Mouse (Mus musculus) thymus, postnatal 10 days (tissue): Measurements from ENCODE around the gene Lin7c.
A peak's percentile ranks its signal among the peaks of the same experiment; 100 is the strongest.
"Not testable (repeated sequence)": the region's sequence is repeated elsewhere in the genome, so short reads cannot be mapped to it uniquely, and the experiment has no call there.

Source experiments
- DNase-seq, 2 experiments: peaks; one replicate each; pipeline ENCODE4 v3.0.0; 2021; ENCODE audit warnings: low spot score in 2 of 2

Lin7c gene

DNA sequence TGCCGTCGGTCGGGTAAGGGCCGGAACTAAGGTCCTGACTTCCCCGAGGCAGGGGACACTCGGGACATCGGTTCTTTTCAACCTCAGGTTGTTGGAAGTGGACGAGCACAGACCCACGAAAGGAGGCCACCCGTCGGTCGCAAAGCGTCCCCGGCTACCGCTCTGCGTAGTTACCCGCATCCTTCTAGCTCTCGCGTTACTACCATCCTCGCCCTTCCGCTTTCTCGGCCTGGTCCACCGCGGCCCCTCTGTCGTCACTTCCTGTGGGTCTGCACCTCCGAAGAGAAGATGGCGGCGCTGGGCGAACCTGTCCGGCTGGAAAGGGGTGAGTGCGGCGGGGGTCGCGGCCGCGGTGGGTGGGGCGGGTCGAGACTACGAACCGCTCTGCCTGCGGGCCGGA, at the start of gene Lin7c:
Gene Lin7c, plus strand, starts transcription at position 257 of the 400 bp plus-strand sequence.
- DNase-seq, result peak; percentile 80 to 82

DNA sequence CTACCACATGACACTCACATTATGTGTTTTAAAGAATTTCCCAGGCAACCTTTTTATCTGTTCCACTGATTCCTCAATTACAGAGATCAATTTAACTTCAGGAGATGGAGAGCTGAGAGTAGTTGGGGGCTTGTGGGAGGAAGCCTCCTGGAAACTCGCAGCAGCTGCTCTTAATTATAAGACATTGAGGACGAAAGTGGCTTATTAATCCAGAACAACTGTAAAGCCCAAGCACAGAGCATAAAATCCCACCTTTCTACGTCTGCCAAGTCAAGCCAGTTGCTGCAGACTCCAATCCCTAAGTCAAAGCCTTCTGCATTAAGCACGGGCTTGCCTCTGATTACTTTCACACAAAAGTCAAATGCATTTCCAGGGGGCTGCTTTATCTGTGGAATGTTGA, 44.3 kb upstream of the Lin7c start:
- no peak for DNase-seq

DNA sequence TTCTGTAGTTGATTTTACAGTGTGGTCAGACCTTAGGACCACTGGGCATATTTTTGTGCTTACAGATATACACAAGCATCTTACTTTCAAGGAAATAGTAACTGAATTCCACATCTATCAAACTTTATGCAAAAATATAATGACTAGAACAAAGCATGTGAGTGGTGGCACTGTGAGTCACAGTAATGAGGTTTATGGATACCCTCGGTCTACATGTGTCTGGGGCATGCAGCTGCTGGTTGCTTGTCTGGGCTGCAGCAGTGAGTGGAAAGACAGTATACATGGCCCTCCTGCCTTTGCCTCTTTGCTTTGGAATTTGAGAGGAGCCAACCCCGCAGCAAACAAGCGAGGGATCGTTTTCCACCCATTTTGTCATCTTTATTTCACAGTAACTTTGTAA, 42.3 kb upstream of the Lin7c start:
- no peak for DNase-seq

DNA sequence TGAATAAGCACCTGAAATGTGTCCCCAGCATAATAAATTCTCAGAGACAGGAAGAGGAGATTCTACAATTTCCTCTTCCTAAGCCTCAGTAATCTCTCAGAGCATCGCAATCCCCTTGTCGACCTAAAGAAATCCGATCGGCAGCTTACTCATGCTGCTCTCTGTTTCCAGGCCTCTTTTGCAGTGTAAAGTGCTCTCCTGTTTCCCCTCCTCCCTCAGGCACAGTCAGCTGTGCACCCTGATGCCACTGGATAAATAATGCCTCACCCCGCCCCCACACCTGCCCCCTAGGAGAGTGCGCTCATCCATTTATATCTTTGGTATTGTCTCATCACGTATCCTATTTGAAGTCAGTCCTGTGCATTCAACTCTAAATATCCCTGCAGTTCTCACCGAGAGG, 41.9 kb upstream of the Lin7c start:
- DNase-seq, result no peak

DNA sequence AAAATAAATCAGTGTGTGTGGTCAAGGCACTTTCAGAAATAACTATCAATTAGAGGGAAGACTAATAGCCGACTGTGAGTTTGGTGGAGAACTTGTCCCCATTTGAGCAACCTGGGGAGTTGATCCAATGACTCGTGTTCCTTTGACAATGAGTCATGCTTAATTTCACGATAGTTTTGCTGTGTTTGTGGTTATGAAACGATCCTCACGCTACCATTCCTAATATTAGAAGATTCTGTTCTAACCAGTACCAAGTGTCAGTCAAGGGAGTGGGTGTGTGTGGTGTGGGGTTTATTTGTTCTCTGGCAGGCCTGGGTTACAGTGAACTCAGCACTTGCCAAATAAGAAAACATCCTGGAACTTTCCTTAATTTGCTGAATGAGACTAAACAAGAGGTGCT, 35.1 kb upstream of the Lin7c start:
- DNase-seq, result no peak

DNA sequence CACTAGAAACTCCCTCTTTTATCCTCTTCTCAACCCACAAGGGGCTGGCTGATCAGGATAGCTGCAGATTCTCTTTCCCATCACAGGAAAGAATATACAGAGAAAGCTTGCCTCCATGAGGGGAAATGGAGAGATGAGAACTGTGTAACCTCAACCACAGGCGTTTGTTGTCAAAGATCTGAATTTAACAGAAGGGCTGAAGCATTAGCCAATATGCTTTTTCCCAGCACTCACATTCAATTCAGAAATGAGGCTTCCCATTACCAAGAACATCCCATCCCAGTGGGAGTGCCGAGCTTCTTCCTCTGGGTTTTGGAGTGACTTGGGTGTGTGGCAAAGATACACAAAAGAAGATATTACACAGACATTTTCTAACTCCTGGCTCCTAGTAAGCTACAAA, 31.0 kb upstream of the Lin7c start:
- DNase-seq, result no peak

DNA sequence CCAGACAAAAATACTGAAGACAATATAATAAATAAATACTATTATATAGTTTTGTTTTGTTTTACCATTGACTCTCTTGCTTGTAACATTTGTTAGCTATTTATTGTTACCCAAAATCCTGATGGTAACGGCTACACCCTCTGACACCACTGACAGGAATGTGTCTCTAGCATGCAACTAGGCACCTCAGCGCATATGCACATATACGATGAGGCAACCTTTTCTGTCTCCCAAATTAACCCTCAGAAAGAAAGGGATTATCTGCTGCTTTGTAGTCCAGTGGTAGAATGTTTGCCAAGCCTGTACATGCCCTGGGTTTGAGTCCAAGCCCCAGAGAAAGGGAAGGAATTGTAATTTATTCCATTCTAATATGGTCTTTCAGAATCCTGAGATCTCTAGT, 29.8 kb upstream of the Lin7c start:
- no peak for DNase-seq

DNA sequence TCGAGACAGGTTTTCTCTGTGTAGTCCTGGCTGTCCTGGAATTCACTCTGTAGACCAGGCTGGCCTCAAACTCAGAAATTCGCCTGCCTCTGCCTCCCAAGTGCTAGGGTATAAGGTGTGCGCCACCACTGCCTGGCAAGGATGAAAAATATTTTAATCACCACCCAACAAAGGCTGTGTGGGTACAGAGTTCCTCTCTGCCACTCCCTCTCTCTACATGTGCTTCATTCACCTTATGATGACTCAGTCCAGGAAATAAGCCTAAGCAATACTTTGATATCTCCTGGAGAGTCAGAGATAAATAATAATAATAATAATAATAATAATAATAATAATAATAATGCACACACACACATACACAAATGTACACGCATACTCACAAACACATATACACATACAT, 11.2 kb upstream of the Lin7c start:
- not testable (repeated sequence) for DNase-seq

DNA sequence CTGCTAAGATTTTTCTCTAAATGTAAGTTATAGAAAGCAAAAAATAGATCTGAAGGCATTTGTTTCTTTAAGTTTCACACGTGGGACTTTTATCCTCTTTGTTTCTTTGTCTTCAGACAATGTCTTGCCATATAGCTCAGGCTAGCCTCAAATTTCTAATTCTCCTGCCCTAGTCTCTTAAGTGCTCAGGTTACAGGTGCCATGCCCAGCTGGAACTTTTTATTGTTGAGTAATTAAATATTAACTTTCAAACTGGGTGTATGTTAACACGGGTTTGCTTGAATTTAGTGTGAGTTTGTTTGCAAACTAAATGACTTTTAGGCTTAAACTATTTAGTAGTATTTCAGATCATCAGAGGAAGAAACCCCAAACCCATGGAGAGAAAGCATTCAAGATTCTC, 9.5 kb upstream of the Lin7c start:
- DNase-seq, result no peak

DNA sequence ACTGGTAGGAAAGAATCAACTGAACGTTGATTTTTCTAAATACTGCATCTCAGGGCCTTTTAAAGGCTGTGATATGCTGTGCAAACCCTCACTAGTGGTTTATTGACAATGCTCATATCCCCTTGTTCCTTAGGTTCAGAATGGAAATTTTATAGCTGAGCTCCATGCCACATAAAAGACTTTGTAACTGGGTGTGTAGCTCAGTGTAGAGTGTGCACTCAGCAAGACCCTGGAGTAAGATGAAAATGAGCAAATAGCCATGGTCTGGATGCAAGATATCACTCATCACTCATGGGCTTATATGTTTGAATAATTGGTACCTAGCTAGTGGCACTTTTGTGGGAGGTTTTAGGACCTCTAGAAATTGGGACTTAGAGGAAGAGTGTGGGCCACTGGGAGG, 9.0 kb upstream of the Lin7c start:
- no peak for DNase-seq

DNA sequence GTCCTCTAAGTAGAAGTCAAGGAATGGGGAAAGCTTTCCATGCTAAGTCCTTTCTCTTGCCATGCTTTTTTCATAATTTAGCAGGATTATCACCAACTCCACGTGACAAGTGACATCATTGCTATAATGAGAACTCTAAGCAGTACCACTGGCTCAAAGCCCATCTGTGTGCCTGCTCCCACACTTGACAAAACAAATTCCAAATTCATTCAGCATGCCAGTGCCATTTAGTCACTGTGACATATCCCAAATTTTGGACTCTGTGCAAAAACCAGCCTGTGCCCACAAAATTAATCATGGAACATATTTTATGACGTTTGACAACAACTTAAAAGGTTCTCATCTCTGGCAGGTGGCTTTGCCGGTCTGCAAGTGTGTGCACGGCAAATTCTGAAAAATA, 6.5 kb upstream of the Lin7c start:
- DNase-seq, result no peak

DNA sequence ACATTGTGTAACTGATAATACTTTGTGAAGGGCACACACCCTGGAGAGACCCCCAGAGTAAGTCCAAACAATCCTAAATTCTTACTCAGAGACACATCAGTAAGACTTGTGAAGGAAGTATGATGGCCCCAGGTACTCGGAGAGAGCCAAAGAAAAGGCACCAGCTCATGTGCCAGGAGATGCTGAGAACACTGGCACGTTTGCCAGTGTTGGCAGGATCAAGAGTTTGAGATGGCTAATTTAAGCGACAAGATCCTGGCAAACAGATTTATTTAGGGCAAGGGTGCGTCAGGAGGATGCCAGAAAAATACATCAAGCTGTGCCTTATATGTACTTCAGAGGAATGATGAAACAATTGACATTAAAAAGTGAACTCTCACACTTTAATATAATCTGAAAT, 6.1 kb upstream of the Lin7c start:
- no peak for DNase-seq

DNA sequence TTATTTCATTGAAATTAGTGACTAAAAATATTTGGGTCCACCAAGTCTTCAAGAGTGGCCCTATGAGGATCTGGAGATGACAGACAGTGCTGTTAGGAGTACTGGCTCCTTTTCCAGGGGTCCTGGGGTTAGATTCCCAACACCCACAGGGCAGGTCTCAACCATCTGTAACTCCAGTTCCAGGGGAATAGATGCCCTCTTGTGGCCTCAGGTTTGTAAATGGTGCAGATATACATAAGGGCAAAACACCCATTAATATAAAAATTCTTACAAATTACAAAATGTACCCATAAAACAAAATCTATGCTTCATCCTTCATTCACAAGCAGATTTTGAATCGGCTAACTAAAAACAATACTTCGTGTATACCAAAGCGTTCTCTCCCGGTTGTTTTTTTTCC, 585 bp upstream of the Lin7c start:
- no peak for DNase-seq

DNA sequence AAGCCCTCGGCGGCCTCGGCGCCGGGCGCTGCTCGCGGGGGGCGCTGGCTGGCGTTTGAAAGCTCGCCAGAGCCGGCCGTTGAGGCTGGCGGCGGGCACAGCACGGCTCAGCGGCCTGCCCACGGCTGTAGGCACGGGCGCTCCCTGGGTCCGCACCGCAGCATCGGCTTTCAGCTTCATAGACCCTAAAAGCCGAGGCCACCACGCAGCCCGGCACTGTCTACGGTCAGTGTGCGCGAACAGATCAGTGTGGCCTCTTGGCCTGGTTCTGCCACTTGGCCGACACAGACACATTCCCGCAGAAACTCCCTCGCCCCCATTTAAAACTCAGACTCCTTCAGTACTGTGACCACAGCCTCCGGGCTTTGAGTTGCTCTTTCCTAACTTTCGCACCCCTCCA, 378 bp downstream of the Lin7c start:
- no peak for DNase-seq

DNA sequence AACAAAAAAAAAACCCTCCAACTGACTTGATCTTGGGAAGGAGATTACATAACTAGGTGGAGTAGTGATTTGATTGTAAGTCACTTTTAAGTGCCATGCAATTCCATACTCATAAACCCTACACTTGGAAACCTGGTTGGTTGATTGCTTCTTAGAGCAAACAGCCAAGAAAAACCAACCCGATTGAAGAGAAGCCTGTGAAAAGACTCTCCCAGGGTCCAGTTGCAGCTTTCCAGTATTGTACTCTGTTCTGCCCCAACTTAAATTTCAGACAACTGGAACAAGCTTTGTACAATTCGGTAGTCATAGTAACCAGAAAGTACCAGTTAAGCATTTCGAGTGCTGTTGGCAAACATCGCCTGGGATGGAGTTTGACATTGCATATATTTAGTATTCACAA, 818 bp downstream of the Lin7c start:
- DNase-seq, result no peak

DNA sequence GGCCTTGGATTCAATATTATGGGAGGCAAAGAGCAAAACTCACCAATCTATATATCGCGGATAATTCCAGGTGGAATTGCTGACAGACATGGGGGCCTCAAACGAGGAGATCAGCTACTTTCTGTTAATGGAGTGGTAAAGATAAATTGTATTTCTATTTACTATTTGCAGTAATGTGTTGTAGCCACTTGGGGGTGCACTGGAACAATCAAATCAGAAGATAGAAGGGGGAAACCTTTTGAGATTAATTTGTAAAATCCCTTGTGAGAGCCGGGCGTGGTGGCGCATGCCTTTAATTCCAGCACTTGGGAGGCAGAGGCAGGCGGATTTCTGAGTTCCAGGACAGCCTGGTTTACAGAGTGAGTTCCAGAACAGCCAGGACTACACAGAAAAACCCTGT, 5.7 kb downstream of the Lin7c start:
- DNase-seq, result no peak

DNA sequence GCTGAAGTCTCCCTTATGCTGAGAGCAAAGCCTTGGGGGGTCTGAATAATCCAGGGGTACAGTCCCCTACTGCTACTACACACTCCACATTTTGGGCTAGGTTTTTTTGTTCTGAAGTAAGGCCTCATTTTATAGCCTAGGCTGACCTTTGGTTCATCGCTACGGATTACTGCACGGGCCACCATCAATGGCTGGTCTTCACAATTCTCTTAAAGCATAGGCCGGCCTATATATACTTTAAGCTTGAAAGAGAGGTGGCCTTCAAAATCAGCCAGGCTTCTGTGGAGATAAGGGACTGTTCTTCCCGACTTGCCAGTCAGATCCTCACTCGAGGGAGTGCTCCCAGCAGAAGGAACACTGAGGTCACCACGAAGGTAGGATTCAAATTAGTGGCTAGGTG, 12.2 kb downstream of the Lin7c start:
- DNase-seq, result no peak

DNA sequence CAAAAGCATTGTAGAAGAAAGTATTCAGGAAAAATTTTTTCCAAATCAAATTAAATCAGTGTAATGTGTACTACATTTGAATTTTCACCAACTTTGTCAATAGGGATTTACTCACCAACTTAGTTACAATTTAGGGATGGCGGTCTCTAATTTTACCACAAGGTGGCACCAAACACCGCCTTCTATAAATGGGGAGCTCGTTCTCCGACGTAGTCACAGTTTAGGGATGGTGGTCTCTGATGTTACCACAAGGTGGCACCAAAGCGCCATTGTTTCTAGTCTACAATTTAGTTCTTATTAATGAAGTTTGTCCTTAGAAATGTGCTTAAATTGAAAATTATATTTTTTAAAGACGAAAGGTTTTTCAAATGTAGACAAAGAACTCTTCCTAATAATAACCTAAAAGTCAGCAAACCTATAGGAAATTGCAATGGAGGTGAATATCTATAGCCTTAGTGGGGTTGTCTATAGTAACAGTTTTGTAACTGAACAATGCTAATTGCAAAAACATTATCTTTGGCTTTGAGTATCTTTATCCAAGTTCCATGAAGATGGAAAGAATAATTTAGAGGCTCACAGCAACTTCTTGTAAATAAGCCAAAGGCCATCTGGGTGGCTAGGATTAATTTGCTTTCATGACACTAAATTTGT, 13.6 kb downstream of the Lin7c start:
- peak; percentile 67 to 79 for DNase-seq

DNA sequence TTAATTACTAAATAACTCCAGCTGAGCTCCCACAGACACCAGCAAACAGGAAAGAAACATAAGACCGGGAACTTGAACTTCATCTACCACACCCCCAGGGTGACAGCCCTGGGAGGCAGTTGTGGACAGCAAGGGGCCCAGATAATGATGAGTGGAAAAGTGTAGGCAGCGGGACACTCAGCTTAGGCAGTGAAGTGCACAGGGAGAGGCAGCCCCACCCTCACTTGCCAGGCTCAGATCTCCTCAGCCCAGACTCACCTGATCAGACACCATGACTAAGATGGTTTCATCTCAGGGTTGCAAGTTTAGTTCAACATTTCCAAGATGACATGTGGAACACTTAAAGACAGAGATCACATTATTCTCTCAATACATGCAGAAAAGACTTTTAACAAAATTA, 18.5 kb downstream of the Lin7c start:
- no peak for DNase-seq

DNA sequence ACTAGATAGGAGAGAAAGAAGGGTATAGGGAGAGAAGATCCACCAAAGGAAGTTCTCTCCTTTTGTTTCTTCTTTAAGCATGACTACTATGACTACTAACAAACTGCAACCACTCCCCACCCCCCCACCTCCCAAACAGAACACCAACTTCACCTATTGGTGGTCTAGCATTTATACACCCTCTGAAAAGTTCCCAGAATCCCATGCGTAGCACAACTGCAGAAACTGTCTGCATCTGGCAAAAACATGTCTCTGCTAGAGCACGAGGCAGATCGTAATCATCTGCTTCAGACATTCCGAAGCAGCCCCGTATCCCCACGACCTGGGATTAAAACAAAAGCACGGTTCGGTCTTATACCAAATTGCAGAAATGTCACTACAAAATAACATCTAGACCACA, 21.6 kb downstream of the Lin7c start:
- DNase-seq, result no peak

DNA sequence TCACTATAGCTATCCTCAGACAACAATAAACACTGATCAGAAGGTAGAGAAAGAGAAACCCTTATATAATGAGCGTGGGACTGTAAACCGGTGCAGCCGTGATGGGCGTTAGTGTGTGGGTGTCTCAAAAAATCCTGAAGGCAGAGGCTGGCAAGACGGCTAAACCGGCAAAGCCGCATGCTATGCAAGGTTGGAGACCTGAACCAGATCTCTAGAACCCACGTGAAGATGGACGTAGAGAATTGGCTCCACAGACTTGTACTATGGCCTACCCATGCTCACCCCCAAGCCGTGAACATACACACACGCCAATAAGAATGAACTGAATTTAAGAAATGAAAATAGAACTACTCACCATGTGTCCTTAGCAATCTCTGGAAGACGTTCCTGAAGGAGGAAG, 22.1 kb downstream of the Lin7c start:
- DNase-seq, result no peak

DNA sequence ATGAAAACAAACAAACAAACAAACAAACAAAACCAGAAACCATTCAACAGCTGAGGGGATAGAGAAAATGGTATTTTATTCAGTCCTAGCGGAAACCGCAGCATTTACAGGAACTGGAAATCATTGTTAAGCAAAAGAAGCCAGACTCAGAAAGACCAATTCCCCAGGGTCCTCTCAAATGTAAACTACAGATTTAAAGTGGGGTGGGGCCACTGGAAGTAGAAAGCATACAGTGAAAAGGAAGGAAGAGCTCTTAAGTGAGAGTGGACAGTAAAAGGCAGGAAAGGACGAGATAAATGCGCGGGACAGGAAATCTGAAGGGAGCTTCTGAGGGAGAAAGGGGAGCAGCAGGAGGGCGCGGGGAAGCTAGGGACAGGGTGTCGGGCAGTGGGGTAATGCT, 22.6 kb downstream of the Lin7c start:
- DNase-seq, result no peak

DNA sequence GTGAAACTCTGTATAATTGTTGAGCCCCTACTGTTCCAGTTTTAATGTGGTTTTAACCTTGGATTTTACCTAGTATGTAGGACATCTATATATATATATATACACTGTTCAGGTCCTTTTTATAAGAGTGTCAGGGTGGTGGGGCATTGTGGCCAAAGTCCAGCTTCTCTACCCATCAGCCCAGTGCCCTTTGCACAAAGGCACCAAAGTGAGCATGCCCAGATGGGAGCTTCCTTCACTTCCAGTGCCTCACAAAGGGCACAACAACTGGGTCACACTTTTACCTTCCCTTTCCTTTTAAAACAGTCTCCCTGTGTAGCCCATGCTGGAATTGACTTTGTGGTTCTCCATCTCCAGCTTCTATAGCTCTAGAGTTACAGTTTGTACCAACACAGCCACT, 23.9 kb downstream of the Lin7c start:
- DNase-seq, result no peak

DNA sequence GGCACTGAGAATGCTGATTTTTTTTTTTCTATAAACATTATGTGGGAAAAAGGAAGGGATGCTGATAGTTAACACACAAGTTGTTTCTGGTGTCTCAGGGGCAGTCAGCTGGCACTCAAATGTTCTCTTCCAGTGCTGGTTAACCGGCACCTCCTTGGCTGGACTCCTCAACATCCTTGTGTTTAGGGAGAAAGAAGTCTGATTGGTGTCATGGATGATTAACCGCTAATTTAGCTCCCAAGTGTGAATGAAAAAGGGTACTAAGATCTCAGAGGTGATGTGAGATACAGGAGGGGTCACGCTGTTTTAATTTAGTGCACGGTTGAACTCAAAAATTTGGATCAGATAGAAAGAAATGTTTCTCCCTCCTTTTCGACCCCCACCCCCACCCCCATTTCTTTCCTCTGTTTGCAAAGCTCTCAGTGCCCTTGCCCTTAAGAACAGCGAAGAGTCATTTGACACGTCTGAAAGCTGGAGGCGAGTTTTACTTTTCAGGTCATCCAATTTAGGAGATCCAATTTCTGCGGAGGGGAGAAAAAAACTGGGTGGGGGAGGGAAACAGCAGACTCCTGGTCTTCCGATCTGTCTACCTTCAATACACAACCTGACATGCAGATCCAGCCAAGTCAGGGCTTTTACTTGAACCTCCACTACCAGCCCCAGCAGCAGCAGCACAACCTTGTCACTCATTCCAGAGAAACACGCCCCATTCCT, 26.3 kb downstream of the Lin7c start:
- no peak for DNase-seq
